Mouse (Mus musculus) spleen, adult 12 weeks (tissue): ENCODE measurements around the gene Zfp536.

ENCODE experiments used
- DNase-seq: peaks from one replicate; pipeline ENCODE4 v3.0.0; 2022; ENCODE audit warnings: low spot score

Zfp536 gene

GRCm38 (mm10) chr7:37466477-37467243 is 306.8 kb downstream of the Zfp536 start:
- DNase-seq, result no peak

- no peak for DNase-seq
Measured at GRCm38 (mm10) chr7:37464186-37464721, 309.2 kb downstream of the Zfp536 start.

DNA sequence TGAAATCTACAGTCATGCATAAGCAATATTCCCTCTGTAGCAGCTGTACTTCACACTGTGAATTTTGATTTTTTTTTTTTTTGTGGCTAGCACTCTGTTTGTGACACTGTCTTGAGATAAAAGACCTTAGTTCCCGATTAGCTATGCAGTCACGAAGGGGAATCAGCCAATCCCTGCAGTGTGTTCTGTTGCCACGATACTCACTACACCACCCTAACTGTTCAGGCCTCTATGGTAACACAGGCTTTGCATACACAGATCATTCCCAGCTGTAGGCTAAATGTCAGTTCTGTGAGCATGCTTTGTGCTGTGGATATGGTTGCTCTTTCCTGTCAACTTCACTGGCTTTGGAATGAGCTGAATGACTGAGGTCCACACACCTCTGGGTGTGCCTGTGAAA is 325.9 kb downstream of the Zfp536 start:
- DNase-seq, result no peak

DNA sequence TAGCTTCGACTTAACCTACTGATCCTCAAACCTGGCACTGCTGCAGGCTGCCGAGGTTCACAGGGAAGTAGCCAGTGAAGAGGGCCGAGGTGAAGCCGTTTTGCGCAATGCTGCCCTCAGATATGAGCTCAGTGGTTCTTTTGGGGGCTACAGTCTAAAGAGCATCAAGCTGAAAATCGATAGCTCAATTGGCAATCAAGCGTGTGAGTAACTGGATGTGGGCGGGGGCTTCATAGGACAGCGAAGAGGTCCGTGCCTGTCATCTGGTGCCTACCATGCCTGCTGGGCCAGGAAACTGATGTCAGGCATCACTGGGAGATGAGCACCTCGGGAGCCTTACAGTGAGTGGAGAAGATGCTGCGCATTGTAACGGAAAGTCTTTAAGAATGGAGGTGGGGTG is 333.5 kb downstream of the Zfp536 start:
- no peak for DNase-seq

GRCm38 (mm10) chr7:37439117-37439844 is 334.2 kb downstream of the Zfp536 start:
- no peak for DNase-seq

- DNase-seq, result no peak
Measured at GRCm38 (mm10) chr7:37437887-37438286, 335.6 kb downstream of the Zfp536 start.

DNA sequence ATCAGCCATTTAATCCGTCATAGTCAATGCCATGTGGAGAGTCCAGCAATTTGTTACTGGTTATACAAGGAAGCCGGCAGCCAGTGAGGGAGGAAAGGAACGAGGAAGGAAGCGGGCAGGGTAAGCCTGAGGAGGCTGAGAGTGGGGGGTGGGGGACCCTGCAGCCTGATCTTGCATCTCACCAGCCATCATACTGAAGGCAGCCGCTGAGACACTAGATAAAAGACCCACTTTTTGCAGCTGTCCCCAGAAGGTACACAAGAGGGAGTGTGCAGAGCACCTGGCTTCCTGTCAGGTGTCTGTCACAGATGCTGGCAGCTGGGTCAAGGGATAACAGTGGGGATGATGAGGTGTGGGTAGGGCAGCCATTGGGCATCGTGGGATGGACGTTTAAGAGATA is 340.3 kb downstream of the Zfp536 start:
- DNase-seq, result no peak

DNA sequence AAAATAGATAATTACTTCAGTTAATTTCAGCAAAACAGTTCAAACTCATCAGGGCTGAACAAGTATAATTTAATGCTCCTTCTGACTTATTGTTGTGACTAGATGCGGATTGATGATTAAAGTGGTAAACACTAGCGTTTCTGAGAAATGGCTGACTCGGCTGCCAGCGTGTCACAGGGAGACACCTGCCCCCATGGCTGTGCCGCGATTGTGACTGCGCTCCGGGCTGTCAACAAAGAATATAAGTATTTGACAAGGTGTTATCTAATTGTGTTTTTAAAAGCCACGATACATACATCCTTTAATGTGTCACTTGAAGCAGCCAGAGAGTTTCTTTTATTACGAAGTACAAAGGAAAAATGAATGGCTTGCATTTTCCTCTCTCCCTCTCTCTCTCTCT is 342.0 kb downstream of the Zfp536 start:
- DNase-seq, result no peak

- no peak for DNase-seq
Measured at GRCm38 (mm10) chr7:37426061-37426460, 347.4 kb downstream of the Zfp536 start.

GRCm38 (mm10) chr7:37422966-37423365 is 350.5 kb downstream of the Zfp536 start:
- DNase-seq, result no peak
